30 mouse cellular contexts compared by ENCODE assay signal in the genomic region with DNA sequence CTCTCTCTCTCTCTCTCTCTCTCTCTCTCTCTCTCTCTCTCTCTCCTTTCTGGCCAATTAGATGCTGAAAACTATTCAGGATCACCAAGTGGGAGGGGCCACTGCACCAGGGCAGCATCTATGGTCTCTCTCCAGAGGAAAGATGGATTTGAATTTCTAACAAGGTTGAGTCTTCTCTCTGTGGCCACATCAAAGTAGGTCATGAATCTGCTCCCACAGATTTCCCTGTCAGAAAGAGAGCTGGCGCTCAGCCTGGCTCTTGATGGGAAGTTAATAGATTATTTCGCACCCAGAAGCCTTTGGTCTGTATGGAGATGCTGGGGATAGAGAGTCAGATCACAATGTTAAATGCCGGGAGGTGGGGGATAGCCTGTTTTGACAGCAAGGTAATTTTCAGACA. TPM values are rescaled to one million over a fixed set of nuclear protein-coding genes. Genes with fewer than 3 reads are reported as not detected.
DNase-seq lines count a peak whose midpoint lies in the region; ATAC-seq lines count a peak whose summit lies in the region.
"Had no signal": no experiment of that assay in that cellular context is flagged by ENCODE, and none has a peak within 500 bp of the region (broad histone marks: within the 10 kb centered on the region; RNA-seq: fewer than 3 reads in every experiment).

No protein-coding gene starts in this region.

- no peaks in the 10 kb centered on the region for H3K9me3 ChIP-seq in hindbrain, embryonic 13.5 days
- H3K9me3 ChIP-seq in hindbrain, embryonic 10.5 days = no peaks in the 10 kb centered on the region
- no peaks in the 10 kb centered on the region for H3K9me3 ChIP-seq in neural tube, embryonic 13.5 days
- no peaks in the 10 kb centered on the region for H3K9me3 ChIP-seq in neural tube, embryonic 15.5 days (replicated peaks)
- H3K9me3 ChIP-seq: embryonic facial prominence, embryonic 12.5 days; heart, embryonic 13.5 days; hindbrain, embryonic 12.5 days; limb, embryonic 13.5 days; liver, embryonic 12.5 days had no signal

- 0 out of 2 replicates have a peak, but pooled peaks cover 4% of the 10 kb centered on the region for H3K27me3 ChIP-seq in hindbrain, embryonic 13.5 days
- H3K27me3 ChIP-seq in hindbrain, embryonic 10.5 days (ENCODE audit: insufficient read depth, poor library complexity, severe bottlenecking) = peaks cover 8% of the 10 kb centered on the region; the same call in 1 of the 2 replicates
- no peaks in the 10 kb centered on the region for H3K27me3 ChIP-seq in neural tube, embryonic 13.5 days
- no peaks in the 10 kb centered on the region for H3K27me3 ChIP-seq in neural tube, embryonic 15.5 days (replicated peaks)
- H3K27me3 ChIP-seq: hindbrain, embryonic 12.5 days had no signal

- no peaks in the 10 kb centered on the region for H3K36me3 ChIP-seq in hindbrain, embryonic 13.5 days
- H3K36me3 ChIP-seq in hindbrain, embryonic 10.5 days = no peaks in the 10 kb centered on the region
- H3K36me3 ChIP-seq in neural tube, embryonic 13.5 days = no peaks in the 10 kb centered on the region
- no peaks in the 10 kb centered on the region for H3K36me3 ChIP-seq in neural tube, embryonic 15.5 days
- H3K36me3 ChIP-seq: embryonic facial prominence, embryonic 12.5 days; G1E; heart, embryonic 13.5 days; hindbrain, embryonic 12.5 days; limb, embryonic 13.5 days; liver, embryonic 12.5 days had no signal

- 0 out of 2 replicates have a peak overlapping the region, but pooled peaks have one; percentile 24 for H3K9ac ChIP-seq in hindbrain, embryonic 13.5 days
- H3K9ac ChIP-seq in neural tube, embryonic 13.5 days = 0 out of 2 replicates have a peak overlapping the region, but pooled peaks have one; percentile 0
- no peak overlapping the region for H3K9ac ChIP-seq in neural tube, embryonic 15.5 days (replicated peaks)
- H3K9ac ChIP-seq: embryonic facial prominence, embryonic 12.5 days; heart, embryonic 13.5 days; hindbrain, embryonic 12.5 days; limb, embryonic 13.5 days; liver, embryonic 12.5 days had no signal

- ATAC-seq in hindbrain, embryonic 13.5 days (ENCODE audit: low FRiP score) = no peak
- ATAC-seq in neural tube, embryonic 13.5 days (ENCODE audit: low read depth) = no peak
- no peak for ATAC-seq in neural tube, embryonic 15.5 days (ENCODE audit: low FRiP score)
- ATAC-seq: forebrain, embryonic 16.5 days; liver, embryonic 12.5 days had no signal

- peaks cover 18% of the 10 kb centered on the region for H3K4me1 ChIP-seq in hindbrain, embryonic 13.5 days (replicated peaks)
- H3K4me1 ChIP-seq in hindbrain, embryonic 10.5 days (replicated peaks) = peaks cover 18% of the 10 kb centered on the region
- H3K4me1 ChIP-seq in neural tube, embryonic 13.5 days (replicated peaks) = peaks cover 16% of the 10 kb centered on the region
- H3K4me1 ChIP-seq in neural tube, embryonic 15.5 days = peaks cover 17% of the 10 kb centered on the region
- H3K4me1 ChIP-seq: embryonic facial prominence, embryonic 12.5 days; limb, embryonic 13.5 days; liver, embryonic 12.5 days had no signal

- H3K27ac ChIP-seq in hindbrain, embryonic 13.5 days = no peak overlapping the region
- H3K27ac ChIP-seq in hindbrain, embryonic 10.5 days = no peak overlapping the region
- no peak overlapping the region for H3K27ac ChIP-seq in neural tube, embryonic 13.5 days (replicated peaks)
- no peak overlapping the region for H3K27ac ChIP-seq in neural tube, embryonic 15.5 days (replicated peaks)
- H3K27ac ChIP-seq: embryonic facial prominence, embryonic 12.5 days; heart, adult 2 months; heart, embryonic 13.5 days; hindbrain, embryonic 12.5 days; limb, embryonic 13.5 days; liver, embryonic 12.5 days; stomach, postnatal 0 days had no signal

- H3K4me2 ChIP-seq in hindbrain, embryonic 13.5 days = no peak overlapping the region
- no peak overlapping the region for H3K4me2 ChIP-seq in neural tube, embryonic 13.5 days
- no peak overlapping the region for H3K4me2 ChIP-seq in neural tube, embryonic 15.5 days
- H3K4me2 ChIP-seq: embryonic facial prominence, embryonic 12.5 days; heart, embryonic 13.5 days; hindbrain, embryonic 12.5 days; limb, embryonic 13.5 days; liver, embryonic 12.5 days had no signal

- WGBS in hindbrain, embryonic 13.5 days = 63% methylated on average over 3 of the region's 3 CpGs
- 73% methylated on average over 3 of the region's 3 CpGs for WGBS in hindbrain, embryonic 10.5 days
- 55% methylated on average over 3 of the region's 3 CpGs for WGBS in neural tube, embryonic 13.5 days
- WGBS in neural tube, embryonic 15.5 days = 33% methylated on average over 3 of the region's 3 CpGs

- no peak for DNase-seq in hindbrain, embryonic 10.5 days (ENCODE audit: low spot score)
- DNase-seq in cerebellum, adult 8-10 months = peak; percentile 11
- DNase-seq in cerebellum, postnatal 36 days = peak; percentile 20 to 33
- no peak for DNase-seq in layer of hippocampus, adult 11-12 months (ENCODE audit: low spot score)
- no peak for DNase-seq in testis, postnatal 10 days (ENCODE audit: low spot score)
- DNase-seq: adrenal gland, adult 2 months; B cell, adult 2 months; gastrocnemius, postnatal 25 days; heart, adult 2 months; heart, postnatal 14 days; kidney, adult 8-10 months; kidney, postnatal 25 days; layer of hippocampus, postnatal 36 days; lung, adult 18-20 months; lung, postnatal 14 days; right cerebral cortex, postnatal 14 days had no signal

- no peak overlapping the region for H3K4me3 ChIP-seq in hindbrain, embryonic 13.5 days
- no peak overlapping the region for H3K4me3 ChIP-seq in hindbrain, embryonic 10.5 days
- no peak overlapping the region for H3K4me3 ChIP-seq in neural tube, embryonic 13.5 days
- H3K4me3 ChIP-seq in neural tube, embryonic 15.5 days (replicated peaks) = no peak overlapping the region
- H3K4me3 ChIP-seq: embryonic facial prominence, embryonic 12.5 days; heart, adult 2 months; heart, embryonic 13.5 days; hindbrain, embryonic 12.5 days; limb, embryonic 13.5 days; liver, embryonic 12.5 days had no signal

RNA-seq across cellular contexts. Expression of gene Pramel1, which starts 12.1 kb away (rescaled TPM):
- polyA plus RNA-seq in hindbrain, embryonic 13.5 days (2015; fragmentation: Nextera tagmentation; extraction: Ambion mirVana) = not detected in 2 replicates
- not detected in 2 replicates for polyA plus RNA-seq in hindbrain, embryonic 10.5 days (2016; fragmentation: Nextera tagmentation; extraction: Ambion mirVana)
- polyA plus RNA-seq in neural tube, embryonic 13.5 days (2015; fragmentation: Nextera tagmentation; extraction: Ambion mirVana) = not detected in 2 replicates
- polyA plus RNA-seq in neural tube, embryonic 15.5 days (2015; fragmentation: Nextera tagmentation; extraction: Ambion mirVana) = not detected in 2 replicates
- polyA plus RNA-seq: adrenal gland, adult 2 months; embryonic facial prominence, embryonic 12.5 days; forebrain, embryonic 16.5 days; G1E; heart, adult 2 months; heart, embryonic 13.5 days; hindbrain, embryonic 12.5 days; intestine, embryonic 14.5 days; limb, embryonic 13.5 days; liver, embryonic 12.5 days; stomach, postnatal 0 days; thymus, postnatal 0 days; urinary bladder, adult 2 months had no signal

RNA-seq across cellular contexts. Expression of gene Pramef8, which starts 30.1 kb away (rescaled TPM):
- polyA plus RNA-seq in hindbrain, embryonic 13.5 days (2015; fragmentation: Nextera tagmentation; extraction: Ambion mirVana) = 23.5 and 26.6 TPM in 2 replicates
- polyA plus RNA-seq in hindbrain, embryonic 10.5 days (2016; fragmentation: Nextera tagmentation; extraction: Ambion mirVana) = 18.2 and 21.9 TPM in 2 replicates
- polyA plus RNA-seq in neural tube, embryonic 13.5 days (2015; fragmentation: Nextera tagmentation; extraction: Ambion mirVana) = 21.7 and 22.2 TPM in 2 replicates
- polyA plus RNA-seq in neural tube, embryonic 15.5 days (2015; fragmentation: Nextera tagmentation; extraction: Ambion mirVana) = 17.7 and 20.7 TPM in 2 replicates

RNA-seq across cellular contexts. Expression of gene Lrrc38, which starts 32.6 kb away (rescaled TPM):
- 0.22 TPM in 2 replicates for polyA plus RNA-seq in hindbrain, embryonic 13.5 days (2015; fragmentation: Nextera tagmentation; extraction: Ambion mirVana)
- 0.14 and 0.18 TPM in 2 replicates for polyA plus RNA-seq in hindbrain, embryonic 10.5 days (2016; fragmentation: Nextera tagmentation; extraction: Ambion mirVana)
- polyA plus RNA-seq in neural tube, embryonic 13.5 days (2015; fragmentation: Nextera tagmentation; extraction: Ambion mirVana) = 0.27 and 0.33 TPM in 2 replicates
- 0.59 and 0.70 TPM in 2 replicates for polyA plus RNA-seq in neural tube, embryonic 15.5 days (2015; fragmentation: Nextera tagmentation; extraction: Ambion mirVana)
- polyA plus RNA-seq: G1E; liver, embryonic 12.5 days; stomach, postnatal 0 days; thymus, postnatal 0 days had no signal

Comparison
In these comparisons a context has a peak if more than half of its experiments do, and no peak if none do; other contexts are left out.
1. DNase-seq: peak in cerebellum, adult 8-10 months (single experiment) and cerebellum, postnatal 36 days (2 of 2); none in hindbrain, embryonic 10.5 days (single experiment), layer of hippocampus, adult 11-12 months (single experiment) and testis, postnatal 10 days (single experiment).